Mouse (Mus musculus) liver, postnatal 0 days (tissue): Measurements from ENCODE around the gene Tsku. TPM values are rescaled to one million over a fixed set of nuclear protein-coding genes. Genes with fewer than 3 reads are reported as not detected.

Experiments used
- ATAC-seq: fragments of 200-750 bp; cut with Nextera tagmentation; 2 replicates; pipeline ENCODE4 v1.8.0; 2017; ENCODE audit warnings: mild to moderate bottlenecking, moderate library complexity
- DNase-seq: peaks from one replicate; pipeline ENCODE4 v3.0.0-alpha.2; 2016
- H3K27ac ChIP-seq: fragments of 300-500 bp; sonication (generic); 2 replicates; pipeline ENCODE4 v1.5.1; 2014; ENCODE audit warnings: antibody characterized with exemption, moderate library complexity, mild to moderate bottlenecking, low read depth
- H3K27me3 ChIP-seq: fragments of 300-500 bp; sonication (generic); 2 replicates; pipeline ENCODE4 v1.6.1; 2014; ENCODE audit warnings: low read length, control low read depth, mixed read lengths; ENCODE audit not compliant: insufficient read depth
- H3K36me3 ChIP-seq: fragments of 300-500 bp; sonication (generic); replicated peaks from 2 replicates; pipeline ENCODE4 v1.6.1; 2014; ENCODE audit warnings: mild to moderate bottlenecking, control low read depth, low read length, moderate library complexity, mixed read lengths; ENCODE audit not compliant: insufficient read depth
- H3K4me1 ChIP-seq: fragments of 300-500 bp; sonication (generic); 2 replicates; pipeline ENCODE4 v1.6.1; 2014; ENCODE audit warnings: antibody characterized with exemption, mild to moderate bottlenecking, control low read depth; ENCODE audit not compliant: insufficient read depth
- H3K4me2 ChIP-seq: fragments of 300-500 bp; sonication (generic); 2 replicates; pipeline ENCODE4 v1.6.1; 2014; ENCODE audit warnings: low read depth, mild to moderate bottlenecking, low read length, moderate library complexity, mixed read lengths
- H3K4me3 ChIP-seq: fragments of 300-500 bp; sonication (generic); 2 replicates; pipeline ENCODE4 v1.5.1; 2014; ENCODE audit warnings: low read depth, low read length
- H3K9ac ChIP-seq: fragments of 300-500 bp; sonication (generic); replicated peaks from 2 replicates; pipeline ENCODE4 v1.6.1; 2014; ENCODE audit warnings: mild to moderate bottlenecking, moderate library complexity
- H3K9me3 ChIP-seq: fragments of 300-500 bp; sonication (generic); 2 replicates; pipeline ENCODE4 v1.6.1; 2016; ENCODE audit warnings: mild to moderate bottlenecking, control low read depth, low read length, mixed read lengths
- CTCF ChIP-seq: sonication (generic); IDR thresholded peaks from 2 replicates; pipeline ENCODE4 v1.5.1; 2016; ENCODE audit warnings: antibody characterized with exemption, low read depth
- EP300 ChIP-seq: IDR thresholded peaks from 2 replicates; pipeline ENCODE4 v1.6.1; 2016; ENCODE audit warnings: antibody characterized with exemption, low read depth, mild to moderate bottlenecking
- WGBS: fragments of 180-500 bp; shearing (Covaris S2); extraction: QIAGEN DNeasy Blood & Tissue Kit; methylation state at CpG from one replicate; pipeline ENCODE4 v1.1.7; 2014; ENCODE audit not compliant: insufficient replicate concordance; 5-methylcytosine and 5-hydroxymethylcytosine counted together
- polyA plus RNA-seq: library from polyadenylated mRNA; unstranded; fragments of >200 nt; fragmentation: Nextera tagmentation; extraction: Ambion mirVana; gene quantifications from 2 replicates; pipeline ENCODE4 v1.2.1, GENCODE M21; 2015

The Tsku gene
- polyA plus RNA-seq, 1 experiment from 2014 or later: 18.9 TPM

- Histone ChIP-seq H3K4me3 (no peak overlapping the region), H3K4me2 (no peak overlapping the region), H3K36me3 (no peaks in the 10 kb centered on the region), H3K27ac (peak overlapping the region; percentile 52), H3K27me3 (no peaks in the 10 kb centered on the region), H3K9ac (no peak overlapping the region), H3K4me1 (peaks cover 10% of the 10 kb centered on the region; the same call in 1 of the 2 replicates), H3K9me3 (no peaks in the 10 kb centered on the region)
- no peak for ATAC-seq
- TF ChIP-seq CTCF (no peak), EP300 (no peak)
- 66% methylated on average over 7 of the region's 7 CpGs for WGBS
- DNase-seq: no peak
These were observed 30.3 kb upstream of the Tsku start for GRCm38 (mm10) chr7:98391351-98391936.

DNA sequence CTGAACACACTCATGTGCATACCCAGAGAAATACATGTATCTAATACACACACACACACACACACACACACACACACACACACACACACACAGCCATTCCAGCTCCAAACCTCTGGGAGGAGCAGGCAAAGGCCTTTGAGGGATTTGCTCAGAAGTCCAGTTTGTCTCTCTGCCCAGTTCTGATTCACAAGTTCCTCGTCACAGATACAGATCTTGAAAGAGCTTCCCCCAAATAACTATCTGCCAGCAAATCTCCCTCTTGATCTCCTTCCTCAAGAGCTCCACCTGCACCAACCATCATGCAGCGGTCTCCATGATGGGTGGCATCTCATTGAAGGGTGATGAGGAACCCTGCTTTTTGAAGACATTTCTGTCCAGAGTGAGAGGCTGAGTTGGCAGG, 29.4 kb upstream of the Tsku start:
- no peak overlapping the region for H3K9ac ChIP-seq

DNA sequence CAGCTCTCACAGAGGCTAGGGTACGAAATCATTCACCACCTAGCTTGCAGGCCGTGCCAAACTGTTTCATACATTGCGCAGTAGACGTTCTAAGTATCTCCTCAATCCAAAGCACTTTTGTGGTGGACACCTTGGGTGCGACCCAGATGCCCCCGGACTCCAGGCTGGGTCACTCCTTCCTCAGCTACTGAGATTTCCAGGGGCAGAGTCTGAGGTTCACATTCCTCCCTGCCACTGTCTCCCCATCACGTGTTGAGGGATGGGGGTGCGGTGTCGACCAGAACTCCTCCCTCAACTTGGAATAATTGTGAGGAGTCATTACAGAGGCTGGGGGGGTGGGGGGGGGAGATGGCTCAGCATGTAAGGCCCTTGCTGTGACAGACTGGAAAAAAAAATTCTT, 28.5 kb upstream of the Tsku start:
- no peaks in the 10 kb centered on the region for H3K36me3 ChIP-seq
- peaks cover 18% of the 10 kb centered on the region for H3K4me1 ChIP-seq
- 80% methylated on average over 9 of the region's 9 CpGs for WGBS
- no peak for TF ChIP-seq EP300
- no peaks in the 10 kb centered on the region for H3K27me3 ChIP-seq
- DNase-seq (no peak), ATAC-seq (no peak)
- no peak overlapping the region for H3K27ac ChIP-seq
- H3K9me3 ChIP-seq: no peaks in the 10 kb centered on the region
- H3K4me3 ChIP-seq: no peak overlapping the region
- no peak overlapping the region for H3K4me2 ChIP-seq
- H3K9ac ChIP-seq: no peak overlapping the region

More for the DNA sequence above, 29.4 kb upstream of the Tsku start:
- Histone ChIP-seq H3K27me3 (no peaks in the 10 kb centered on the region), H3K27ac (no peak overlapping the region), H3K36me3 (no peaks in the 10 kb centered on the region), H3K4me2 (no peak overlapping the region), H3K4me1 (peaks cover 11% of the 10 kb centered on the region; the same call in 1 of the 2 replicates), H3K4me3 (no peak overlapping the region), H3K9me3 (no peaks in the 10 kb centered on the region)
- TF ChIP-seq CTCF: no peak
- no peak for TF ChIP-seq EP300
- no peak for ATAC-seq
- no peak for DNase-seq
- WGBS: 61% methylated on average over 2 of the region's 2 CpGs

DNA sequence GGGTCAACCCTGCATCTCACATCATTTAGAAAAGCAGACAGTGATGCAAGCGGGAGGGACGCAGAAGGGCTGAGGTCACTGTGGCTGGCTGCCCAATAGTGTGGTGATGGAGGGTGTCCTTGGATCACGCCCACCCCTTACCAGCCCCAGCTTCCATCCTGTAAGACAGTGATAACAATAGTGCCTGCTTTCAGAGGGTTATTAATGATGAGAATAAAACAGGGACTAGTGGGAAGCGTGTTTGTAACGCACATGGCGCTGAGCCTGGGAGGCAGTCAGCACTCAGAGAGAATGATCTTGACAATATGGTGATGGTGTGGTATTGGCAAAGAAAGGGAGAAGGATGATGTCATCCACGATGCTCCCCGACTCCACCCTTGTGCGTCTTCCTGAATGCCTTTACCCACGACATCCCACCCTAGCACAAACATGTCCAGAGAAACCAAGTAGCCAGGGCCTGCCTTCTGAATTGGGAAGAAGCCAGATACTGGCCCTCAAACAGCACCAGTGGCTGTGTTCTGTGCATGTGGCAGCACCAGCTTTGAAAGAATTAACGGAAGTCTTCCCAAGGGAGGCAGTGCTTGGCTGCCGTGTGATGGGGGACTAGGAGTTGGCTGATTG, 27.9 kb upstream of the Tsku start:
- Histone ChIP-seq H3K36me3 (no peaks in the 10 kb centered on the region), H3K4me1 (peaks cover 25% of the 10 kb centered on the region), H3K4me3 (no peak overlapping the region), H3K9ac (no peak overlapping the region), H3K4me2 (no peak overlapping the region), H3K9me3 (no peaks in the 10 kb centered on the region), H3K27ac (no peak overlapping the region), H3K27me3 (no peaks in the 10 kb centered on the region)
- TF ChIP-seq CTCF: no peak
- no peak for TF ChIP-seq EP300
- WGBS: 69% methylated on average over 12 of the region's 12 CpGs
- DNase-seq: no peak
- no peak for ATAC-seq

DNA sequence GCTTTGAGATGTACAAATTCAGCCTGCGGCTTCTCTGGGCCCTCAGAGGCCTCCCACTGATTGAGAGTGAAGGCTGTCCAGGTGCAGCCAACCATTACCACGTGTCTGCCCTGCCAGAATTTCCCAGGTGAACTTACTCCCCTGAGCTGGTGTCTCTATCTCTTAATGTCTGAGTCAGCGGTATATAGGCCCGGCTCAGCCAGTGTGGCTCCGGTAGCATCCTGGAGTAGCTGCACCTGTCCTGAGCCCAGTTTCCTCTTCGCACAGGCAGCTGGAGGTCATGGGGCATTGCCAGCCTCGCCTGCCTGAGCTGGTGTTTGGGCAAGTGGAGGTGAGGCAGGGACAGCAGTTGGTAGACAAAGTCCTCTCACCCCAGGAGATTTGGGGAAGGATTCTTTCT, 26.1 kb upstream of the Tsku start:
- TF ChIP-seq CTCF: no peak
- no peak for TF ChIP-seq EP300
- Histone ChIP-seq H3K4me3 (no peak overlapping the region), H3K4me2 (no peak overlapping the region), H3K27me3 (no peaks in the 10 kb centered on the region), H3K9me3 (no peaks in the 10 kb centered on the region), H3K9ac (no peak overlapping the region), H3K4me1 (peaks cover 39% of the 10 kb centered on the region), H3K27ac (no peak overlapping the region), H3K36me3 (no peaks in the 10 kb centered on the region)
- 76% methylated on average over 7 of the region's 7 CpGs for WGBS
- DNase-seq (no peak), ATAC-seq (no peak)

GRCm38 (mm10) chr7:98385168-98385567, 24.0 kb upstream of the Tsku start:
- H3K4me2 ChIP-seq: no peak overlapping the region

More at GRCm38 (mm10) chr7:98385168-98385567, 24.0 kb upstream of the Tsku start:
- Histone ChIP-seq H3K4me1 (peaks cover 38% of the 10 kb centered on the region), H3K9me3 (no peaks in the 10 kb centered on the region), H3K36me3 (no peaks in the 10 kb centered on the region), H3K4me3 (no peak overlapping the region), H3K9ac (no peak overlapping the region), H3K27ac (no peak overlapping the region), H3K27me3 (no peaks in the 10 kb centered on the region)
- WGBS: 24% methylated on average over 1 of the region's 1 CpGs
- DNase-seq (peak; percentile 61), ATAC-seq (peak; percentile 16; the same call in 1 of the 2 replicates)
- TF ChIP-seq EP300 (0 out of 2 replicates have a peak, but pooled peaks have one; percentile 12), CTCF (no peak)
